Mouse (Mus musculus) cerebellum, adult 9-11 months (tissue): Measurements from ENCODE around the gene 4933405L10Rik.

Source experiments
- DNase-seq: peaks from one replicate; pipeline ENCODE4 v3.0.0; 2022

4933405L10Rik gene

GRCm38 (mm10) chr8:105707498-105708403 is at the start of gene 4933405L10Rik, which contains the start of gene Enkd1:
Gene 4933405L10Rik (plus strand): TSS chr8:105707655.
Gene Enkd1 (minus strand): TSS chr8:105708210.
- peak; percentile 92 for DNase-seq

- no peak for DNase-seq
Observed at GRCm38 (mm10) chr8:105661167-105661566, 46.3 kb upstream of the 4933405L10Rik start.

- no peak for DNase-seq
Observed at GRCm38 (mm10) chr8:105677891-105678290, 29.6 kb upstream of the 4933405L10Rik start.

GRCm38 (mm10) chr8:105685325-105685724 is 22.1 kb upstream of the 4933405L10Rik start:
- DNase-seq: no peak

- peak; percentile 47 for DNase-seq
Observed at GRCm38 (mm10) chr8:105685796-105686308, 21.6 kb upstream of the 4933405L10Rik start, which contains the start of gene Carmil2. Gene Carmil2 (plus strand): TSS chr8:105686274.

- DNase-seq: peak; percentile 26
Observed at GRCm38 (mm10) chr8:105686551-105686950, 20.9 kb upstream of the 4933405L10Rik start.

GRCm38 (mm10) chr8:105687512-105687911 is 19.9 kb upstream of the 4933405L10Rik start:
- DNase-seq: no peak

GRCm38 (mm10) chr8:105688242-105688752 is 19.2 kb upstream of the 4933405L10Rik start:
- no peak for DNase-seq

- DNase-seq: no peak
Observed at GRCm38 (mm10) chr8:105689256-105689982, 18.0 kb upstream of the 4933405L10Rik start.

- DNase-seq: no peak
Observed at GRCm38 (mm10) chr8:105689983-105690360, 17.5 kb upstream of the 4933405L10Rik start.

- DNase-seq: no peak
Observed at GRCm38 (mm10) chr8:105690978-105691377, 16.5 kb upstream of the 4933405L10Rik start.

GRCm38 (mm10) chr8:105692449-105693182 is 14.8 kb upstream of the 4933405L10Rik start:
- DNase-seq: peak; percentile 54

- DNase-seq: peak; percentile 90
Observed at GRCm38 (mm10) chr8:105693648-105694047, 13.8 kb upstream of the 4933405L10Rik start.

- peak; percentile 83 for DNase-seq
Observed at GRCm38 (mm10) chr8:105694051-105694799, 13.2 kb upstream of the 4933405L10Rik start.

GRCm38 (mm10) chr8:105695080-105695780 is 12.2 kb upstream of the 4933405L10Rik start:
- DNase-seq: peak; percentile 53

- DNase-seq: peak; percentile 49
Observed at GRCm38 (mm10) chr8:105697196-105697780, 10.2 kb upstream of the 4933405L10Rik start.

GRCm38 (mm10) chr8:105698734-105699133 is 8.7 kb upstream of the 4933405L10Rik start:
- DNase-seq: peak; percentile 44

- peak; percentile 57 for DNase-seq
Observed at GRCm38 (mm10) chr8:105699488-105700215, 7.8 kb upstream of the 4933405L10Rik start.

GRCm38 (mm10) chr8:105700566-105700965 is 6.9 kb upstream of the 4933405L10Rik start:
- DNase-seq: no peak
